Mouse (Mus musculus) bone marrow, adult 2 months (tissue): ENCODE results near the gene Mrpl28.

ENCODE experiments used
- CTCF ChIP-seq: fragments of 200-500 bp; IDR thresholded peaks from 2 replicates; pipeline ENCODE4 v1.5.1; 2011; ENCODE audit warnings: low read length, control low read depth; ENCODE audit not compliant: control insufficient read depth, insufficient read depth
- POLR2A ChIP-seq: fragments of 200-500 bp; IDR thresholded peaks from 2 replicates; pipeline ENCODE4 v1.6.1; 2011; ENCODE audit warnings: low read depth, mild to moderate bottlenecking, control low read depth, low read length, borderline replicate concordance; ENCODE audit not compliant: control insufficient read depth

GRCm38 (mm10) chr17:26124560-26124959 lies 1.3 kb downstream of the Mrpl28 start:
- TF ChIP-seq CTCF = no peak
- TF ChIP-seq POLR2A = no peak
